Mouse (Mus musculus) intestine, embryonic 16.5 days (tissue): ENCODE measurements around the gene Arhgap8. TPM values are rescaled to one million over a fixed set of nuclear protein-coding genes. Genes with fewer than 3 reads are reported as not detected.
"Not testable (repeated sequence)": the region's sequence is repeated elsewhere in the genome, so short reads cannot be mapped to it uniquely, and the experiment has no call there.

Source experiments
- ATAC-seq: fragments of 200-750 bp; cut with Nextera tagmentation; 2 replicates; pipeline ENCODE4 v1.8.0; 2017; ENCODE audit warnings: moderate TSS enrichment, moderate library complexity
- H3K27ac ChIP-seq: fragments of 300-500 bp; sonication (generic); 2 replicates; pipeline ENCODE4 v1.5.1; 2014; ENCODE audit warnings: mild to moderate bottlenecking, low read length
- H3K27me3 ChIP-seq: fragments of 300-500 bp; sonication (generic); replicated peaks from 2 replicates; pipeline ENCODE4 v1.6.1; 2014; ENCODE audit warnings: low read length, control low read depth, mixed read lengths; ENCODE audit not compliant: control insufficient read depth, insufficient read depth
- H3K36me3 ChIP-seq: fragments of 300-500 bp; sonication (generic); 2 replicates; pipeline ENCODE4 v1.6.1; 2014; ENCODE audit warnings: low read length, control low read depth; ENCODE audit not compliant: control insufficient read depth, insufficient read depth
- H3K4me1 ChIP-seq: fragments of 300-500 bp; sonication (generic); 2 replicates; pipeline ENCODE4 v1.6.1; 2014; ENCODE audit warnings: low read length, control low read depth, mixed read lengths; ENCODE audit not compliant: control insufficient read depth, insufficient read depth
- H3K4me2 ChIP-seq: fragments of 300-500 bp; sonication (generic); 2 replicates; pipeline ENCODE4 v1.6.1; 2014; ENCODE audit warnings: low read depth, low read length, control low read depth
- H3K4me3 ChIP-seq: fragments of 300-500 bp; sonication (generic); 2 replicates; pipeline ENCODE4 v1.5.1; 2014; ENCODE audit warnings: mild to moderate bottlenecking, low read length
- H3K9ac ChIP-seq: fragments of 300-500 bp; sonication (generic); 2 replicates; pipeline ENCODE4 v1.6.1; 2014; ENCODE audit warnings: low read depth, low read length
- H3K9me3 ChIP-seq: fragments of 300-500 bp; sonication (generic); 2 replicates; pipeline ENCODE4 v1.6.1; 2016; ENCODE audit warnings: low read length, control low read depth; ENCODE audit not compliant: control insufficient read depth
- WGBS: fragments of 180-500 bp; shearing (Covaris S2); extraction: QIAGEN DNeasy Blood & Tissue Kit; methylation state at CpG from one replicate; pipeline ENCODE4 v1.1.7; 2014; 5-methylcytosine and 5-hydroxymethylcytosine counted together
- polyA plus RNA-seq: library from polyadenylated mRNA; unstranded; fragments of >200 nt; fragmentation: Nextera tagmentation; extraction: Ambion mirVana; gene quantifications from 2 replicates; pipeline ENCODE4 v1.2.1, GENCODE M21; 2015

Arhgap8 gene
- polyA plus RNA-seq, 1 experiment from 2014 or later, result 16.3 TPM

DNA sequence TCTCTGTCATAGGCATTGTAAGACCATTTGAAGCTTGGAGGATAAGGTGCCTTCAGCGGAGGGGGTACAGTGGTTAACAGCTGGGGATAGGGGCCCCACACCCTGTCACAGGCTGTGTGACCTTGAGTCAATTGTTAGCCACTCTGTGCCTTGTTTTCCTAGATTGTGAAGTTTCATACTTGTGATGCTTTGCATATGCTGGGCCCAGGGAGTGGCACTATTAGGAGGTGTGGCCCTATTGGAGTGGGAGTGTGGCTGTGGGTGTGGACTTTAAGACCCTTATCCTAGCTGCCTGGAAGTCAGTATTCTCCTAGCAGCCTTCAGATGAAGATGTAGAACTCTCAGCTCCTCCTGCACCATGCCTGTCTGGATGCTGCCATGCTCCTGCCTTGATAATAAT, 3.8 kb downstream of the Arhgap8 start:
- H3K4me3 ChIP-seq, H3K9me3 ChIP-seq, H3K27me3 ChIP-seq, H3K4me2 ChIP-seq, H3K9ac ChIP-seq, H3K36me3 ChIP-seq: not testable (repeated sequence)
- Histone ChIP-seq H3K4me1 (peaks cover 18% of the 10 kb centered on the region), H3K27ac (peak overlapping the region; percentile 81)
- WGBS, result 85% methylated on average over 1 of the region's 1 CpGs
- peak; percentile 7; the same call in 1 of the 2 replicates for ATAC-seq

- Histone ChIP-seq H3K4me3 (no peak overlapping the region), H3K36me3 (no peaks in the 10 kb centered on the region), H3K27me3 (no peaks in the 10 kb centered on the region), H3K27ac (peak overlapping the region; percentile 81), H3K4me1 (peaks cover 18% of the 10 kb centered on the region), H3K9me3 (no peaks in the 10 kb centered on the region), H3K9ac (no peak overlapping the region), H3K4me2 (no peak overlapping the region)
- 45% methylated on average over 4 of the region's 4 CpGs for WGBS
- peak; percentile 61 for ATAC-seq
Observed at GRCm38 (mm10) chr15:84724199-84724598, 4.3 kb downstream of the Arhgap8 start.

DNA sequence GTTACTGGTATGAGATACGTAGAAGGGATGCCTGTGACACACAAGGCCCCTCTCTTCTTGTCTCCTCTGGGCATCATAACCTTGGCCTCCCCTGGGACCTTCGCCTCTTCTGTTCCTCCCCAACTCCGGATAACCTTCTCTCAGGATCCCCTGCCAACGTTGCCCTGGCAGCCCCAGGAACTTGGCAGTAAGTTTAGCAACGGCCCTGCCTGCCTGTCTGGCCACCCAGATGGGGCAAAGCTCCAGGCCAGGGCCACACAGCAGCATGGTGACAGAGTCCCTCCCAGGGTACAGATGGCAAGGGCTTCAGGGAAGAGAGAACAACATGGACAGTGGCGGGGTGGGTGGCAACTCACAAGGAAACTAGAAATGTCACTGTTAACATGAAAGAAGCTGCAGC, 9.8 kb downstream of the Arhgap8 start:
- no peak for ATAC-seq
- Histone ChIP-seq H3K27me3 (no peaks in the 10 kb centered on the region), H3K27ac (no peak overlapping the region)

DNA sequence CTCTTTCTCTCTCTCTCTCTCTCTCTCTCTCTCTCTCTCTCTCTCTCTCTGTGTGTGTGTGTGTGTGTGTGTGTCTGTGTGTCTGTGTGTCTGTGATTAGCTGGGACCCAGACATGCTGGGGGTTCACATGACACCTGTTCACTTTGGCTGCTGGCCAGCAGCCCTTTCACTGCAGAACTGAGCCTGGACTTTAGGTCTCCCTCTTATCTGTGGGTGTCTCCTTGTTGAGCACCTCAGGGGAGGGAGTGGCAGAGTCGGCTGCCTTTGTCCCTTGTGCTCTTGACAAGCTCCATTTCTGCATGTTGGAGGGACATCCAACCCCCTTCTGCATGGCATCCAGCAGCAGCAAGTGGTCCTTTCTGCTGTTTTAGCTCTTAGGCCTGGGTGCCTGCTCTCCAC, 11.0 kb downstream of the Arhgap8 start:
- ATAC-seq, result peak; percentile 88
- Histone ChIP-seq H3K27ac (no peak overlapping the region), H3K9ac (no peak overlapping the region), H3K27me3 (no peaks in the 10 kb centered on the region), H3K36me3 (no peaks in the 10 kb centered on the region; the same call in 1 of the 2 replicates), H3K4me1 (peaks cover 16% of the 10 kb centered on the region), H3K4me2 (no peak overlapping the region), H3K9me3 (no peaks in the 10 kb centered on the region), H3K4me3 (no peak overlapping the region)
- WGBS, result 50% methylated on average over 1 of the region's 1 CpGs

More for the DNA sequence above, 9.8 kb downstream of the Arhgap8 start:
- Histone ChIP-seq H3K9ac (no peak overlapping the region), H3K4me3 (no peak overlapping the region), H3K4me1 (peaks cover 16% of the 10 kb centered on the region), H3K4me2 (no peak overlapping the region), H3K9me3 (no peaks in the 10 kb centered on the region), H3K36me3 (no peaks in the 10 kb centered on the region; the same call in 1 of the 2 replicates)
- 87% methylated on average over 6 of the region's 6 CpGs for WGBS

DNA sequence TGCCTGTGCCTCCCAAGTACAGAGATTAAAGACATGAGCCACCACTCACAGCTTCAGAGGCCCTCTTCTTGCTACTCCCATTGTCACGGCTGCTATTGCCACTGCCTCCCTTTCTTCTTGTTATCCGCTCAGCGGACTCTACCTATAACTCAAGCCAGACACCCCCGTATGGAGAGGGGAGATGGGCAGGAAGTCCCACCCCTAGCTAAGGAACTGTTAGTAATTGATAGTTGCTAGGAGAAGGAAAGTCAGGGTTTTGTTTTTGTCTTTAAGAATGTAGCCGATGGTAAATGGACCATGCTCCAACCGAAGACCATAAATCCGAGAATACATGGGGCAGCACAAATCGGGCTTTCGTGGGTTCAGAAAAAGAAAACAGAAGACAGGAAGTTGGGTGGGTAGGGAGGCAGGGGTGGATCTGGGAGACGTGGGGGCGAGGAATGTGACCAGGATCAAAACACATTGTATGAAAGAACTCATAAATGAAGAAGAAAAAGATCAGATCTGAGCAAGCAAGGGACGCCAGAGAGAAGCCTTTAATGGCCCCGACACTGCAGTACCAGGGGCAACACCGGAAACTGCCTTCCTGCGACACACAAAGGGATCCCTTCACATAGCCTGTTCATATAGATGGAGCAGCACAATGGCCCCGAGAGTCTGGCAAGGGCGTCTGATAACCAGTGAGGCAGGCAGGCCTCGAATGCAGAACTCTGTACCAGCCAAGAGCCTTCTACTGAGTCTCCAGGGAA, 12.0 kb downstream of the Arhgap8 start:
- Histone ChIP-seq H3K27me3 (no peaks in the 10 kb centered on the region), H3K9ac (no peak overlapping the region), H3K9me3 (no peaks in the 10 kb centered on the region), H3K27ac (no peak overlapping the region), H3K4me1 (peaks cover 16% of the 10 kb centered on the region), H3K36me3 (no peaks in the 10 kb centered on the region; the same call in 1 of the 2 replicates), H3K4me3 (no peak overlapping the region), H3K4me2 (no peak overlapping the region)
- WGBS, result 67% methylated on average over 18 of the region's 18 CpGs
- no peak for ATAC-seq

GRCm38 (mm10) chr15:84732425-84732749, 12.5 kb downstream of the Arhgap8 start:
- Histone ChIP-seq H3K9ac (no peak overlapping the region), H3K4me2 (no peak overlapping the region), H3K4me1 (peaks cover 15% of the 10 kb centered on the region), H3K36me3 (no peaks in the 10 kb centered on the region; the same call in 1 of the 2 replicates), H3K27ac (no peak overlapping the region), H3K4me3 (no peak overlapping the region), H3K27me3 (no peaks in the 10 kb centered on the region), H3K9me3 (no peaks in the 10 kb centered on the region)
- ATAC-seq, result no peak
- 70% methylated on average over 4 of the region's 4 CpGs for WGBS

GRCm38 (mm10) chr15:84736346-84736993, 16.6 kb downstream of the Arhgap8 start:
- Histone ChIP-seq H3K4me3 (no peak overlapping the region), H3K9me3 (no peaks in the 10 kb centered on the region), H3K9ac (no peak overlapping the region), H3K36me3 (no peaks in the 10 kb centered on the region; the same call in 1 of the 2 replicates), H3K4me2 (no peak overlapping the region), H3K27me3 (no peaks in the 10 kb centered on the region), H3K4me1 (0 out of 2 replicates have a peak, but pooled peaks cover 3% of the 10 kb centered on the region), H3K27ac (no peak overlapping the region)
- ATAC-seq, result no peak
- 67% methylated on average over 11 of the region's 11 CpGs for WGBS

- H3K27me3 ChIP-seq, result no peaks in the 10 kb centered on the region
- H3K4me2 ChIP-seq, result no peak overlapping the region
- 62% methylated on average over 2 of the region's 4 CpGs for WGBS
- no peak overlapping the region for H3K9ac ChIP-seq
- no peaks in the 10 kb centered on the region for H3K9me3 ChIP-seq
- H3K27ac ChIP-seq, result no peak overlapping the region
- no peaks in the 10 kb centered on the region for H3K4me1 ChIP-seq
- no peak overlapping the region for H3K4me3 ChIP-seq
- ATAC-seq, result no peak
- H3K36me3 ChIP-seq, result no peaks in the 10 kb centered on the region; the same call in 1 of the 2 replicates
Observed at GRCm38 (mm10) chr15:84736994-84737346, 17.1 kb downstream of the Arhgap8 start.

DNA sequence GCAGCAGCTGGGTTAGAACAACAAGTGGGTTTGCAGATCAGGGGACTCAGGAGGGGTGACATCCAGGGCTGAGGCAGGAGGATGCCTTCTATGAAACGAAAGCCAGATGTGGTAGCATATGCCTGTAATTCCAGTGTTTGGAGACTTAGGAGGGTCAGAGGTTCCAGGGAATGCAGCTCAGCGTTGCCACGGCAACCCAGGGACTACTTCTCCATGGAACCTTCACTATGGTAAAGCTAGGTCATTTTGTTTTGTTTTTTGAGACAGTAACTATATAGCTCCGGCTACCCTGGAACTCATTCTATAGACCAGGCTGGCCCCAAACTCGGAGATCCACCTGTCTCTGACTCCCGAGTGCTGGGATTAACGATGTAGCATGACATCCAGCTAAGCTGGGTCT, 18.4 kb downstream of the Arhgap8 start:
- no peaks in the 10 kb centered on the region for H3K27me3 ChIP-seq
- H3K4me2 ChIP-seq, result no peak overlapping the region
- no peak for ATAC-seq
- H3K9ac ChIP-seq, result no peak overlapping the region
- no peaks in the 10 kb centered on the region for H3K4me1 ChIP-seq
- no peak overlapping the region for H3K4me3 ChIP-seq
- no peaks in the 10 kb centered on the region; the same call in 1 of the 2 replicates for H3K36me3 ChIP-seq
- WGBS, result 90% methylated on average over 7 of the region's 7 CpGs
- no peaks in the 10 kb centered on the region for H3K9me3 ChIP-seq
- H3K27ac ChIP-seq, result no peak overlapping the region
